Mouse (Mus musculus) mammary gland, adult 2 months (tissue): Measurements from ENCODE around the gene Olfr267. TPM values are rescaled to one million over a fixed set of nuclear protein-coding genes. Genes with fewer than 3 reads are reported as not detected.

ENCODE experiments used
- polyA plus RNA-seq: library from polyadenylated mRNA; depleted of rRNA; stranded (reverse); fragments of >200 nt; gene quantifications from 2 replicates; pipeline ENCODE4 v1.2.3, GENCODE M21; 2012; ENCODE audit warnings: low replicate concordance; rRNA removed

The Olfr267 gene
- not detected in 2 replicates for polyA plus RNA-seq

DNA sequence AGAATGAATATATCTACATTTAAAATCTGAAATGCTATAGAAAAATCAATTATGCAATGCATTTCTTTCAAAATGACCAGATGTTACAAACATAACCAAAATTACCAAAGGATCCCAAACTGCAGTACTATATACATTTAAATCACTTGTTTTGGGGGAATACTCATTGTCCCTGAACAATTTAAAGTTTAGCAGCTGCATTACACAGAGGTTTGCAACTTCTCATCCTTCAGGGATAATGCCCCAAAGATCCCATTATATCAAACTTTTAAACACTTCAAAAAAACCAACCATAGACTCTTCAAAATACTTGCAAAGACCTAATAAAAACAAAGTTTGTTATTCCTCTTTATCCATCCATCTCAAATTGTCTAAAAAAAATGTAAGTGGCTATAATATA lies at the start of gene Olfr267:
Gene Olfr267 (minus strand): TSS at position 101 of the 400 bp plus-strand sequence.

Other genes starting within 250 kb of the Olfr267 start
- 54.9 and 56.3 TPM in 2 replicates for gene Lpar1, start 233.8 kb downstream of the Olfr267 start, polyA plus RNA-seq
- gene Ecpas, start 125.0 kb upstream of the Olfr267 start, polyA plus RNA-seq, result 21.4 and 38.1 TPM in 2 replicates
- not detected in 2 replicates for gene Zkscan16, start 155.9 kb upstream of the Olfr267 start, polyA plus RNA-seq
- gene Ptgr1, start 199.4 kb upstream of the Olfr267 start, polyA plus RNA-seq, result 1.4 and 2.8 TPM in 2 replicates
- 3.6 and 6.2 TPM in 2 replicates for gene Dnajc25, start 207.3 kb upstream of the Olfr267 start, polyA plus RNA-seq
- 1.1 TPM in 1 of 2 replicates, not detected in the other for gene Gm20503, start 215.5 kb upstream of the Olfr267 start, polyA plus RNA-seq
- 20.5 and 22.2 TPM in 2 replicates for gene Gng10, start 247.4 kb upstream of the Olfr267 start, polyA plus RNA-seq